Comparison of ENCODE assay signal across 8 mouse cellular contexts in the genomic region with DNA sequence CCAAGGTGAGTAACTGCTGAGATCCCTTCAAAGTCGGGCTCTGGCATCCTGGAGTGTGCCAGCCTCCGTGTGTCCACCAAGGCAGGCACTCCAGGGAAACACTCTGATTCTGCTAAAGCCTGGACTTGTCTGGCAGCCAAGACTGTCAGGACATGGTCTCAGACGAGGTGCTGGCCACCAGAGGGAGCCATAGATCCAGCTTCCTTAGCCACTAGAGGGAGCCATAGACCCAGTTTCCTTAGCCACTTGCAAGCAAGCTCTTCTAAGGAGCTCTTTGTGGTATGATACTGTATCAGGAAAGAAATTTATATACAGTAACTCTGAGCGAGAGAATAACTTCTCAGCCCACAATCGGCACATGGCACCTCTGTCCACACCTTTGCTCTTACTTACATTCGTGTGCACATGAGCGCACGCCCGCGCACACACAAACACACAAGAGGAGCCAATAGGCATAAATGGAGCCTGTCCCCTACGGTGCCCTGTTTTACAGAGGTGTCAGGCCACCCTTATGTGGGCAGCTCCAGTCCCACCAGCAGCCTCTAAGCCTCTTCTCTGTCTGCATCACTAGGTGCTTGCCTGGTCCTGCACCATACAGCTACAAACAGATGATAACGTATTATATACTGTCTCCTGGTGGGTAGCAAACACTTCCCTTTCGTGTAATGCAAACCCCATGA. TPM values are rescaled to one million over a fixed set of nuclear protein-coding genes. Genes with fewer than 3 reads are reported as not detected.
A peak's percentile ranks its signal among the peaks of the same experiment; 100 is the strongest.
DNase-seq lines count a peak whose midpoint lies in the region; ATAC-seq lines count a peak whose summit lies in the region.

No protein-coding gene starts in this region.

- H3K9me3 ChIP-seq in hindbrain, embryonic 12.5 days (replicated peaks): no peaks in the 10 kb centered on the region

- no peak overlapping the region for H3K27ac ChIP-seq in hindbrain, embryonic 12.5 days

- H3K4me2 ChIP-seq in hindbrain, embryonic 12.5 days (replicated peaks): no peak overlapping the region

- peak; percentile 72 for ATAC-seq in hindbrain, embryonic 12.5 days (ENCODE audit: low FRiP score)

- H3K4me1 ChIP-seq in hindbrain, embryonic 12.5 days: peaks cover 40% of the 10 kb centered on the region

- H3K9ac ChIP-seq in hindbrain, embryonic 12.5 days: no peak overlapping the region

- peak; percentile 98 for DNase-seq in NIH3T3 (ENCODE audit: low read depth)
- DNase-seq in cerebellum, postnatal 10 days: peak; percentile 95 to 97
- peak; percentile 78 to 91 for DNase-seq in frontal cortex, postnatal 10 days (ENCODE audit: low spot score in 2 of 2)
- peak; percentile 98 for DNase-seq in layer of hippocampus, postnatal 10 days (ENCODE audit: low spot score in 2 of 2)
- DNase-seq in lung, postnatal 10 days: peak; percentile 94
- DNase-seq in ovary, postnatal 36 days (ENCODE audit: low spot score): peak; percentile 88
- DNase-seq in thymus, postnatal 14 days: peak; percentile 83

- no peaks in the 10 kb centered on the region for H3K27me3 ChIP-seq in hindbrain, embryonic 12.5 days

- 41% methylated on average over 13 of the region's 13 CpGs for WGBS in hindbrain, embryonic 12.5 days

- no peaks in the 10 kb centered on the region for H3K36me3 ChIP-seq in hindbrain, embryonic 12.5 days

- no peak overlapping the region for H3K4me3 ChIP-seq in hindbrain, embryonic 12.5 days

RNA-seq across cellular contexts. Expression of a gene that starts 35.6 kb away (rescaled TPM):
- 103 and 109 TPM in 2 replicates for polyA plus RNA-seq in hindbrain, embryonic 12.5 days (2016; fragmentation: Nextera tagmentation; extraction: Ambion mirVana)
- 10 to 100 TPM; 13.0 to 13.5 TPM for total RNA-seq in layer of hippocampus, postnatal 10 days (2021)
